Comparison of ENCODE assay signal across 8 mouse cellular contexts in the genomic region with DNA sequence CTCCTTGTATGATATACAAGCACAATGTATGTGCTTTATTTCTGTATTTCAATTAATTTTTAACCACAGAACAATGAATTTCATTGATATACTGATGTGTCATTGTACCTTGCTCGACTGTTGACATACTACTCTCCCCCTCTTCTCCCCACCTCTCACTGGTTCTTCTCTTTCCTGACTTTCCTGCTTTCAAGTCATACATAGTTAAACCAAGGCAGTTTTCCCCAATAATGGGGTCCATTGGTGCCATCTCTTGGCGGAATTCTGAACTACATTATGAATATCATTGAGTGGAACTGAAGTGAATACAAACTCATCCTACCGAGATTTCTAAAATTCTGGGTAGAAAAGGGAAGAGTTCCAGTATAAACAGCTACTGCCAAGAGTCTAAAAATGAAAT. TPM values are rescaled to one million over a fixed set of nuclear protein-coding genes. Genes with fewer than 3 reads are reported as not detected.
DNase-seq lines count a peak whose midpoint lies in the region; ATAC-seq lines count a peak whose summit lies in the region.

No protein-coding gene starts in this region.

- DNase-seq in heart, adult 8-10 months (ENCODE audit: low spot score): peak; percentile 12
- DNase-seq in heart, adult 11 months: no peak
- DNase-seq in right cerebral cortex, postnatal 10 days (ENCODE audit: low spot score in 2 of 2): peak; percentile 45 to 49
- no peak for DNase-seq in right cerebral cortex, postnatal 36 days (ENCODE audit: low spot score in 2 of 2)
- DNase-seq in cerebellum, adult 9-10 months: peak; percentile 56
- DNase-seq in hindlimb bud, embryonic 11.5 days (ENCODE audit: extremely low spot score, low read depth, low spot score): peak; percentile 20
- DNase-seq in gastrocnemius, postnatal 25 days: no peak

- no peaks in the 10 kb centered on the region for H3K36me3 ChIP-seq in neural tube, embryonic 14.5 days (ENCODE audit: control insufficient read depth, insufficient read depth, low read length)

- WGBS in neural tube, embryonic 14.5 days: 10% methylated on average over 3 of the region's 3 CpGs

- no peaks in the 10 kb centered on the region for H3K9me3 ChIP-seq in neural tube, embryonic 14.5 days (ENCODE audit: control insufficient read depth, low read length)

- H3K4me3 ChIP-seq in neural tube, embryonic 14.5 days (ENCODE audit: low read depth, low read length): no peak overlapping the region

- H3K9ac ChIP-seq in neural tube, embryonic 14.5 days (replicated peaks; ENCODE audit: low read depth, low read length): no peak overlapping the region

- no peak overlapping the region for H3K27ac ChIP-seq in neural tube, embryonic 14.5 days (ENCODE audit: low read depth, low read length)

- no peaks in the 10 kb centered on the region for H3K4me1 ChIP-seq in neural tube, embryonic 14.5 days (ENCODE audit: control insufficient read depth, insufficient read depth, low read length)

- no peak overlapping the region for H3K4me2 ChIP-seq in neural tube, embryonic 14.5 days (ENCODE audit: low read depth, low read length)

- no peaks in the 10 kb centered on the region for H3K27me3 ChIP-seq in neural tube, embryonic 14.5 days (ENCODE audit: control insufficient read depth, insufficient read depth, low read length)

- peak; percentile 79; the same call in 1 of the 2 replicates for ATAC-seq in neural tube, embryonic 14.5 days (ENCODE audit: low read depth)

RNA-seq across cellular contexts. Expression of gene Arxes2, which starts 30.0 kb away (rescaled TPM):
- 1 to 10 TPM in 2 of 4 experiments, under 1 TPM in 2; 0.43 to 1.2 (median 0.91) TPM for total RNA-seq in heart, adult 8-10 months (2022)
- polyA plus RNA-seq in neural tube, embryonic 14.5 days (2014; fragmentation: Nextera tagmentation; extraction: Ambion mirVana): 290 and 292 TPM in 2 replicates
- total RNA-seq in gastrocnemius, postnatal 25 days (2021): 1 to 10 TPM in 1 of 2 experiments, under 1 TPM in 1; 0.20 to 2.2 TPM

Comparison
In these comparisons a context has a peak if more than half of its experiments do, and no peak if none do; other contexts are left out.
1. DNase-seq: peak in heart, adult 8-10 months (single experiment), right cerebral cortex, postnatal 10 days (2 of 2), cerebellum, adult 9-10 months (single experiment) and hindlimb bud, embryonic 11.5 days (single experiment); none in heart, adult 11 months (single experiment), right cerebral cortex, postnatal 36 days (0 of 2) and gastrocnemius, postnatal 25 days (single experiment).